14 mouse cellular contexts compared by ENCODE assay signal in genomic region chr7:137346068-137346467, GRCm38 (mm10). TPM values are rescaled to one million over a fixed set of nuclear protein-coding genes. Genes with fewer than 3 reads are reported as not detected.
A peak's percentile ranks its signal among the peaks of the same experiment; 100 is the strongest.
DNase-seq lines count a peak whose midpoint lies in the region; ATAC-seq lines count a peak whose summit lies in the region.
"Had no signal": no experiment of that assay in that cellular context is flagged by ENCODE, and none has a peak within 500 bp of the region (broad histone marks: within the 10 kb centered on the region; RNA-seq: fewer than 3 reads in every experiment).

No protein-coding gene starts in this region.

- ATAC-seq in lung, embryonic 16.5 days (ENCODE audit: low read depth), result peak; percentile 72
- ATAC-seq in hindbrain, embryonic 16.5 days, result no peak
- ATAC-seq: activated CD4-positive, CD25-positive, alpha-beta regulatory T cell, adult 4 months had no signal

- no peaks in the 10 kb centered on the region for H3K27me3 ChIP-seq in lung, embryonic 16.5 days (ENCODE audit: control insufficient read depth, insufficient read depth, low read depth, low read length)
- no peaks in the 10 kb centered on the region for H3K27me3 ChIP-seq in hindbrain, embryonic 16.5 days (replicated peaks; ENCODE audit: control insufficient read depth, insufficient read depth, low read length)
- H3K27me3 ChIP-seq: hindbrain, embryonic 15.5 days; lung, embryonic 15.5 days had no signal

- H3K9ac ChIP-seq in lung, embryonic 16.5 days (ENCODE audit: low read length), result no peak overlapping the region
- no peak overlapping the region for H3K9ac ChIP-seq in hindbrain, embryonic 16.5 days (ENCODE audit: low read depth, low read length)
- H3K9ac ChIP-seq: hindbrain, embryonic 15.5 days; lung, embryonic 15.5 days had no signal

- H3K9me3 ChIP-seq in lung, embryonic 16.5 days (ENCODE audit: control insufficient read depth, low read length), result no peaks in the 10 kb centered on the region
- H3K9me3 ChIP-seq in hindbrain, embryonic 16.5 days (ENCODE audit: control insufficient read depth, low read length), result no peaks in the 10 kb centered on the region
- H3K9me3 ChIP-seq: hindbrain, embryonic 15.5 days; lung, embryonic 15.5 days had no signal

- DNase-seq in embryo, embryonic 11 days, result peak; percentile 12
- no peak for DNase-seq in embryo, embryonic 10.5 days (ENCODE audit: low spot score)
- peak; percentile 60 for DNase-seq in adipocyte (ENCODE audit: low spot score)
- peak; percentile 29 for DNase-seq in gastrocnemius, postnatal 10 days
- no peak for DNase-seq in cerebellum, adult 11 months
- no peak for DNase-seq in kidney, postnatal 4 days
- DNase-seq: layer of hippocampus, adult 9-11 months had no signal

- 36% methylated on average over 10 of the region's 10 CpGs for WGBS in lung, embryonic 16.5 days
- WGBS in hindbrain, embryonic 16.5 days, result 66% methylated on average over 10 of the region's 10 CpGs

- H3K36me3 ChIP-seq in lung, embryonic 16.5 days (ENCODE audit: control insufficient read depth, insufficient read depth, low read length), result no peaks in the 10 kb centered on the region
- H3K36me3 ChIP-seq in hindbrain, embryonic 16.5 days (ENCODE audit: control insufficient read depth, insufficient read depth, low read length), result no peaks in the 10 kb centered on the region
- H3K36me3 ChIP-seq: G1E; hindbrain, embryonic 15.5 days; lung, embryonic 15.5 days had no signal

- H3K4me2 ChIP-seq in lung, embryonic 16.5 days (ENCODE audit: low read depth, low read length), result no peak overlapping the region
- H3K4me2 ChIP-seq in hindbrain, embryonic 16.5 days (ENCODE audit: low read length), result no peak overlapping the region
- H3K4me2 ChIP-seq: hindbrain, embryonic 15.5 days; lung, embryonic 15.5 days had no signal

- no peak overlapping the region for H3K27ac ChIP-seq in lung, embryonic 16.5 days (ENCODE audit: low read length)
- H3K27ac ChIP-seq in hindbrain, embryonic 16.5 days (ENCODE audit: low read depth, low read length), result no peak overlapping the region
- H3K27ac ChIP-seq: hindbrain, embryonic 15.5 days; lung, embryonic 15.5 days had no signal

- H3K4me3 ChIP-seq in lung, embryonic 16.5 days (ENCODE audit: low read length), result no peak overlapping the region
- H3K4me3 ChIP-seq in hindbrain, embryonic 16.5 days (ENCODE audit: low read length), result no peak overlapping the region
- H3K4me3 ChIP-seq: hindbrain, embryonic 15.5 days; lung, embryonic 15.5 days; myocyte had no signal

- 0 out of 2 replicates have a peak, but pooled peaks cover 2% of the 10 kb centered on the region for H3K4me1 ChIP-seq in lung, embryonic 16.5 days (replicated peaks; ENCODE audit: control insufficient read depth, insufficient read depth, low read length)
- no peaks in the 10 kb centered on the region for H3K4me1 ChIP-seq in hindbrain, embryonic 16.5 days (ENCODE audit: control insufficient read depth, insufficient read depth, low read depth, low read length)
- H3K4me1 ChIP-seq: hindbrain, embryonic 15.5 days had no signal

RNA-seq across cellular contexts. Expression of gene Ebf3, which starts 31.8 kb away (rescaled TPM):
- 10 to 100 TPM; 16.0 to 27.5 TPM for total RNA-seq in gastrocnemius, postnatal 10 days (2021)
- 0.18 and 0.23 TPM in 2 replicates for polyA plus RNA-seq in lung, embryonic 16.5 days (2015; fragmentation: Nextera tagmentation; extraction: Ambion mirVana)
- polyA plus RNA-seq in hindbrain, embryonic 16.5 days (2015; fragmentation: Nextera tagmentation; extraction: Ambion mirVana), result 10.3 and 10.7 TPM in 2 replicates
- polyA plus RNA-seq: activated CD4-positive, CD25-positive, alpha-beta regulatory T cell, adult 4 months; G1E had no signal

Comparison
In these comparisons a context has a peak if more than half of its experiments do, and no peak if none do; other contexts are left out.
1. DNase-seq: peak in embryo, embryonic 11 days (single experiment), adipocyte (single experiment) and gastrocnemius, postnatal 10 days (single experiment); none in embryo, embryonic 10.5 days (single experiment), cerebellum, adult 11 months (single experiment) and kidney, postnatal 4 days (0 of 2).